Mouse (Mus musculus) embryonic facial prominence, embryonic 14.5 days (tissue): Measurements from ENCODE around the gene Slc4a8. TPM values are rescaled to one million over a fixed set of nuclear protein-coding genes. Genes with fewer than 3 reads are reported as not detected.

Experiments used
- ATAC-seq: fragments of 200-750 bp; cut with Nextera tagmentation; 2 replicates; pipeline ENCODE4 v1.8.0; 2017; ENCODE audit warnings: low read depth, moderate number of reproducible peaks, moderate TSS enrichment
- DNase-seq: peaks from one replicate; pipeline ENCODE4 v3.0.0-alpha.2; 2015; ENCODE audit warnings: low spot score
- H3K27ac ChIP-seq: fragments of 300-500 bp; sonication (generic); replicated peaks from 2 replicates; pipeline ENCODE4 v1.5.1; 2014; ENCODE audit warnings: low read depth, mild to moderate bottlenecking, low read length, moderate library complexity
- H3K27me3 ChIP-seq: fragments of 300-500 bp; sonication (generic); replicated peaks from 2 replicates; pipeline ENCODE4 v1.6.1; 2014; ENCODE audit warnings: low read length; ENCODE audit not compliant: control insufficient read depth, insufficient read depth
- H3K36me3 ChIP-seq: fragments of 300-500 bp; sonication (generic); 2 replicates; pipeline ENCODE4 v1.6.1; 2014; ENCODE audit warnings: low read length, mixed read lengths; ENCODE audit not compliant: control insufficient read depth, insufficient read depth
- H3K4me1 ChIP-seq: fragments of 300-500 bp; sonication (generic); 2 replicates; pipeline ENCODE4 v1.6.1; 2014; ENCODE audit warnings: antibody characterized with exemption, low read length; ENCODE audit not compliant: control insufficient read depth, insufficient read depth
- H3K4me2 ChIP-seq: fragments of 300-500 bp; sonication (generic); 2 replicates; pipeline ENCODE4 v1.6.1; 2014; ENCODE audit warnings: low read depth, mild to moderate bottlenecking, low read length, moderate library complexity, mixed read lengths
- H3K4me3 ChIP-seq: fragments of 300-500 bp; sonication (generic); 2 replicates; pipeline ENCODE4 v1.5.1; 2014; ENCODE audit warnings: low read depth, mild to moderate bottlenecking, low read length
- H3K9ac ChIP-seq: fragments of 300-500 bp; sonication (generic); 2 replicates; pipeline ENCODE4 v1.6.1; 2014; ENCODE audit warnings: low read depth, mild to moderate bottlenecking, low read length, moderate library complexity, mixed read lengths
- H3K9me3 ChIP-seq: fragments of 300-500 bp; sonication (generic); 2 replicates; pipeline ENCODE4 v1.6.1; 2016; ENCODE audit warnings: low read length; ENCODE audit not compliant: control insufficient read depth
- WGBS: fragments of 180-500 bp; shearing (Covaris S2); extraction: QIAGEN DNeasy Blood & Tissue Kit; methylation state at CpG from one replicate; pipeline ENCODE4 v1.1.7; 2014; 5-methylcytosine and 5-hydroxymethylcytosine counted together
- polyA plus RNA-seq: library from polyadenylated mRNA; unstranded; fragments of >200 nt; fragmentation: Nextera tagmentation; extraction: Ambion mirVana; gene quantifications from 2 replicates; pipeline ENCODE4 v1.2.1, GENCODE M21; 2014

Slc4a8 gene
- polyA plus RNA-seq: 3.1 and 4.3 TPM in 2 replicates

GRCm38 (mm10) chr15:100761419-100762185 is at the start of gene Slc4a8:
Gene Slc4a8, plus strand, starts transcription at chr15:100761747.
- peak; percentile 95 for DNase-seq
- Histone ChIP-seq H3K4me3 (peak within 1 kb of the TSS; percentile 62), H3K36me3 (no peaks in the 10 kb centered on the region), H3K27ac (peak within 1 kb of the TSS; percentile 58; the same call in 1 of the 2 replicates), H3K4me1 (peaks cover 6% of the 10 kb centered on the region; the same call in 1 of the 2 replicates), H3K27me3 (no peaks in the 10 kb centered on the region), H3K9me3 (no peaks in the 10 kb centered on the region), H3K9ac (peak within 1 kb of the TSS; percentile 66), H3K4me2 (peak within 1 kb of the TSS; percentile 89)
- ATAC-seq: peak; percentile 96
- under 1% methylated on average over 24 of the region's 64 CpGs for WGBS

GRCm38 (mm10) chr15:100714470-100714869 is 47.1 kb upstream of the Slc4a8 start:
- WGBS: 89% methylated on average over 8 of the region's 8 CpGs
- no peak overlapping the region for H3K4me2 ChIP-seq
- no peaks in the 10 kb centered on the region for H3K4me1 ChIP-seq
- DNase-seq: no peak
- H3K4me3 ChIP-seq: no peak overlapping the region
- no peak overlapping the region for H3K27ac ChIP-seq
- ATAC-seq: no peak
- H3K36me3 ChIP-seq: no peaks in the 10 kb centered on the region
- H3K9ac ChIP-seq: no peak overlapping the region
- no peaks in the 10 kb centered on the region for H3K9me3 ChIP-seq
- H3K27me3 ChIP-seq: no peaks in the 10 kb centered on the region

GRCm38 (mm10) chr15:100715399-100715993 is 46.1 kb upstream of the Slc4a8 start:
- DNase-seq: no peak
- Histone ChIP-seq H3K4me1 (no peaks in the 10 kb centered on the region), H3K9me3 (no peaks in the 10 kb centered on the region), H3K27ac (no peak overlapping the region), H3K4me3 (no peak overlapping the region), H3K4me2 (no peak overlapping the region), H3K36me3 (no peaks in the 10 kb centered on the region), H3K27me3 (no peaks in the 10 kb centered on the region), H3K9ac (no peak overlapping the region)
- WGBS: 62% methylated on average over 9 of the region's 9 CpGs
- ATAC-seq: no peak

GRCm38 (mm10) chr15:100717933-100718332 is 43.6 kb upstream of the Slc4a8 start:
- Histone ChIP-seq H3K9ac (no peak overlapping the region), H3K36me3 (no peaks in the 10 kb centered on the region), H3K4me2 (no peak overlapping the region), H3K4me1 (no peaks in the 10 kb centered on the region), H3K4me3 (no peak overlapping the region), H3K27ac (no peak overlapping the region), H3K27me3 (no peaks in the 10 kb centered on the region), H3K9me3 (no peaks in the 10 kb centered on the region)
- no peak for DNase-seq
- WGBS: 79% methylated on average over 6 of the region's 6 CpGs
- no peak for ATAC-seq

- ATAC-seq (no peak), DNase-seq (no peak)
- H3K4me3 ChIP-seq: no peak overlapping the region
- no peaks in the 10 kb centered on the region for H3K36me3 ChIP-seq
- H3K9ac ChIP-seq: no peak overlapping the region
- no peak overlapping the region for H3K27ac ChIP-seq
- WGBS: 84% methylated on average over 11 of the region's 11 CpGs
- H3K4me2 ChIP-seq: no peak overlapping the region
- H3K4me1 ChIP-seq: no peaks in the 10 kb centered on the region
- no peaks in the 10 kb centered on the region for H3K9me3 ChIP-seq
- no peaks in the 10 kb centered on the region for H3K27me3 ChIP-seq
These were observed 43.0 kb upstream of the Slc4a8 start for GRCm38 (mm10) chr15:100718572-100718971.

- no peak overlapping the region for H3K4me3 ChIP-seq
- H3K27ac ChIP-seq: no peak overlapping the region
- DNase-seq (no peak), ATAC-seq (no peak)
- WGBS: 90% methylated on average over 5 of the region's 5 CpGs
- H3K9ac ChIP-seq: no peak overlapping the region
- H3K27me3 ChIP-seq: no peaks in the 10 kb centered on the region
- H3K9me3 ChIP-seq: no peaks in the 10 kb centered on the region
- H3K4me1 ChIP-seq: no peaks in the 10 kb centered on the region
- no peak overlapping the region for H3K4me2 ChIP-seq
- no peaks in the 10 kb centered on the region for H3K36me3 ChIP-seq
These were observed 42.3 kb upstream of the Slc4a8 start for GRCm38 (mm10) chr15:100719217-100719616.

GRCm38 (mm10) chr15:100720066-100720465 is 41.5 kb upstream of the Slc4a8 start:
- H3K4me1 ChIP-seq: no peaks in the 10 kb centered on the region
- H3K9me3 ChIP-seq: no peaks in the 10 kb centered on the region
- DNase-seq: peak; percentile 31
- ATAC-seq: no peak
- no peak overlapping the region for H3K27ac ChIP-seq
- WGBS: 57% methylated on average over 10 of the region's 10 CpGs
- no peak overlapping the region for H3K4me2 ChIP-seq
- H3K27me3 ChIP-seq: no peaks in the 10 kb centered on the region
- H3K36me3 ChIP-seq: no peaks in the 10 kb centered on the region
- H3K4me3 ChIP-seq: no peak overlapping the region
- H3K9ac ChIP-seq: no peak overlapping the region

- no peak overlapping the region for H3K4me2 ChIP-seq
- 86% methylated on average over 5 of the region's 5 CpGs for WGBS
- H3K36me3 ChIP-seq: no peaks in the 10 kb centered on the region
These were observed 40.1 kb upstream of the Slc4a8 start for GRCm38 (mm10) chr15:100721445-100721844.

More at GRCm38 (mm10) chr15:100721445-100721844, 40.1 kb upstream of the Slc4a8 start:
- no peak overlapping the region for H3K4me3 ChIP-seq
- no peaks in the 10 kb centered on the region for H3K27me3 ChIP-seq
- no peak overlapping the region for H3K27ac ChIP-seq
- H3K9ac ChIP-seq: no peak overlapping the region
- ATAC-seq (no peak), DNase-seq (no peak)
- H3K4me1 ChIP-seq: no peaks in the 10 kb centered on the region
- no peaks in the 10 kb centered on the region for H3K9me3 ChIP-seq
